In the genomic region with DNA sequence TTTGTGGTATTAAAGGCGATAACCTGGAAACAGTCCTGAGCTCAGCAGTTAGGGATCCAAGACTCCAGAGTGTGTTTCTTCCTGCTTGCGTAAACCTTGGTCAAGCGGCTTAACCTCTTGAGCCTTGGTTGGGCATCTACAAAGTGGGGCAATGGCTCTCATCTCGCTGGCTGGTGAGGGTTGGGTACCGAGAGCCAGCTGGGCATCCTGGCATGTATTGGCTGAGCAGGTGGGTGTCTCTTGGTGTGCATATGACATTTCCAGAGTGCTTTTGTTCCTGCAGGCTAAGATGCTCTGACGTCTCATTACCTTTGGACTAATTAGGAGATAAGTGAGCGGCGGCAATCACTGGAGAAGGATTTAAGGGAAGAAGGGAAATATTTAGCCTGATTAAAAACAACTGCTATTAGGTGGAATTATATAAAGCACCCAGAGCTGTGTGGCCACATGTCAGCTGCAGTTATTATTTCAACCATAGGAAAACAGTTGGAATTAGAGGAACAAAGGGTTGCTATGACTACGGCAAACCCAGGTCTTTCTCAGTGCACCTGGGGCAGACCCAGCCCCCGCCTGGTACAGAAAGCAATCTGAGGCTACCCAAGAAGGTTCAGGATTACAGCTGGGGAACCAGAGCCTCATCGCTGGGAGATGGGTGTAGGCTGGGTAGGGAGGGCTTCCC, we compare ENCODE assay signal across 11 mouse cellular contexts. TPM values are rescaled to one million over a fixed set of nuclear protein-coding genes. Genes with fewer than 3 reads are reported as not detected.
DNase-seq lines count a peak whose midpoint lies in the region; ATAC-seq and TF ChIP-seq lines count a peak whose summit lies in the region.
"Had no signal": no experiment of that assay in that cellular context is flagged by ENCODE, and none has a peak within 500 bp of the region (broad histone marks: within the 10 kb centered on the region; RNA-seq: fewer than 3 reads in every experiment).

No protein-coding gene starts in this region.

- H3K4me2 ChIP-seq in embryonic facial prominence, embryonic 14.5 days (ENCODE audit: low read depth, low read length) = no peak overlapping the region
- H3K4me2 ChIP-seq: limb, embryonic 15.5 days had no signal

- TF ChIP-seq CTCF in gastrocnemius, adult 2 months (IDR thresholded peaks at IDR 0.05) = no peak
- TF ChIP-seq CTCF in E14TG2a.4 (conservative IDR thresholded peaks at IDR 0.05; ENCODE audit: low read length) = no peak

- peak overlapping the region; percentile 84 for H3K27ac ChIP-seq in gastrocnemius, adult 2 months
- H3K27ac ChIP-seq in embryonic facial prominence, embryonic 14.5 days (replicated peaks; ENCODE audit: low read depth, low read length) = 0 out of 2 replicates have a peak overlapping the region, but pooled peaks have one; percentile 21
- H3K27ac ChIP-seq: limb, embryonic 15.5 days had no signal

- H3K36me3 ChIP-seq in E14TG2a.4 (ENCODE audit: insufficient read depth, low read length) = peaks cover 61% of the 10 kb centered on the region
- peaks cover 41% of the 10 kb centered on the region for H3K36me3 ChIP-seq in embryonic facial prominence, embryonic 14.5 days (ENCODE audit: control insufficient read depth, insufficient read depth, low read length)

- no peaks in the 10 kb centered on the region for H3K9me3 ChIP-seq in E14TG2a.4 (ENCODE audit: low read length)
- H3K9me3 ChIP-seq in embryonic facial prominence, embryonic 14.5 days (ENCODE audit: control insufficient read depth, low read length) = no peaks in the 10 kb centered on the region
- H3K9me3 ChIP-seq: limb, embryonic 15.5 days had no signal

- DNase-seq in gastrocnemius, adult 2 months = no peak
- no peak for DNase-seq in gastrocnemius, postnatal 36 days
- DNase-seq in embryonic facial prominence, embryonic 14.5 days (ENCODE audit: low spot score) = peak; percentile 64
- DNase-seq in kidney, adult 9 months = peak; percentile 80
- DNase-seq in left cerebral cortex, adult 9 months (ENCODE audit: low spot score in 2 of 2) = no peak
- DNase-seq in layer of hippocampus, adult 11-12 months (ENCODE audit: low spot score) = no peak
- no peak for DNase-seq in heart, adult 8-10 months (ENCODE audit: low spot score)
- DNase-seq: gastrocnemius, postnatal 10 days had no signal

- no peaks in the 10 kb centered on the region for H3K27me3 ChIP-seq in E14TG2a.4 (ENCODE audit: insufficient read depth, low read length)
- H3K27me3 ChIP-seq in embryonic facial prominence, embryonic 14.5 days (replicated peaks; ENCODE audit: control insufficient read depth, insufficient read depth, low read length) = no peaks in the 10 kb centered on the region
- H3K27me3 ChIP-seq: limb, embryonic 15.5 days; megakaryocyte, embryonic 14.5 days had no signal

- no peak overlapping the region for H3K9ac ChIP-seq in embryonic facial prominence, embryonic 14.5 days (ENCODE audit: low read depth, low read length)
- H3K9ac ChIP-seq: limb, embryonic 15.5 days had no signal

- no peak overlapping the region for H3K4me3 ChIP-seq in gastrocnemius, adult 2 months
- peak overlapping the region; percentile 14 for H3K4me3 ChIP-seq in E14TG2a.4 (replicated peaks; ENCODE audit: low read length)
- no peak overlapping the region for H3K4me3 ChIP-seq in embryonic facial prominence, embryonic 14.5 days (ENCODE audit: low read depth, low read length)
- H3K4me3 ChIP-seq: limb, embryonic 15.5 days; megakaryocyte, embryonic 14.5 days had no signal

- H3K4me1 ChIP-seq in E14TG2a.4 (replicated peaks; ENCODE audit: low read depth, low read length) = peaks cover 94% of the 10 kb centered on the region
- peaks cover 6% of the 10 kb centered on the region for H3K4me1 ChIP-seq in embryonic facial prominence, embryonic 14.5 days (ENCODE audit: control insufficient read depth, insufficient read depth, low read length)

- intact Hi-C loops in gastrocnemius, adult 2 months (cut with DNase I) = no loop called here
- intact Hi-C loops in gastrocnemius, postnatal 36 days (cut with DNase I) = no loop called here

- 78% methylated on average over 11 of the region's 11 CpGs for WGBS in embryonic facial prominence, embryonic 14.5 days

- ATAC-seq in embryonic facial prominence, embryonic 14.5 days (ENCODE audit: low read depth) = peak; percentile 85

RNA-seq across cellular contexts. Expression of gene Slc6a6, which starts 24.2 kb away (rescaled TPM):
- 10 to 100 TPM; 67.0 to 91.9 TPM for total RNA-seq in gastrocnemius, adult 2 months (2021)
- total RNA-seq in gastrocnemius, postnatal 36 days (2021) = 10 to 100 TPM; 66.3 to 70.0 TPM
- polyA plus RNA-seq in embryonic facial prominence, embryonic 14.5 days (2014; fragmentation: Nextera tagmentation; extraction: Ambion mirVana) = 40.8 and 47.5 TPM in 2 replicates
- total RNA-seq in heart, adult 8-10 months (2022) = 100 to 1,000 TPM in 2 of 4 experiments, 10 to 100 TPM in 2; 91.8 to 114 (median 101) TPM

Comparison
In these comparisons a context has a peak if more than half of its experiments do, and no peak if none do; other contexts are left out.
1. DNase-seq: peak in embryonic facial prominence, embryonic 14.5 days (single experiment) and kidney, adult 9 months (single experiment); none in gastrocnemius, adult 2 months (single experiment), gastrocnemius, postnatal 36 days (0 of 2), left cerebral cortex, adult 9 months (0 of 2), layer of hippocampus, adult 11-12 months (single experiment) and heart, adult 8-10 months (single experiment).